Mouse (Mus musculus) left cerebral cortex, adult 6 months (tissue): Measurements from ENCODE around the gene Fjx1. TPM values are rescaled to one million over a fixed set of nuclear protein-coding genes. Genes with fewer than 3 reads are reported as not detected.

ENCODE experiments used
- long read RNA-seq, 2 experiments: library from polyadenylated mRNA; unstranded; transcript quantifications; one replicate each; pipeline ENCODE4 v2.0.0; 2019 to 2020
- polyA plus RNA-seq: library from polyadenylated mRNA; unstranded; fragments of <200 nt; fragmentation: Nextera tagmentation; gene quantifications from 2 replicates; pipeline ENCODE4 v1.2.3, GENCODE M21; 2021

Fjx1 gene
- polyA plus RNA-seq = 11.2 and 51.3 TPM in 2 replicates
- long read RNA-seq, experiment 1, transcript Fjx1-201 (1 exons, 3,134 nt) = major isoform, 40 of 40 reads
- long read RNA-seq, experiment 1, partial matches to known transcripts = 0 of 40 reads
- long read RNA-seq, experiment 1, other reads (novel, unspliced or antisense) = 0 of 40 reads
- long read RNA-seq, experiment 2, transcript Fjx1-201 (1 exons, 3,134 nt) = major isoform, 39 of 39 reads
- long read RNA-seq, experiment 2, partial matches to known transcripts = 0 of 39 reads
- long read RNA-seq, experiment 2, other reads (novel, unspliced or antisense) = 0 of 39 reads

DNA sequence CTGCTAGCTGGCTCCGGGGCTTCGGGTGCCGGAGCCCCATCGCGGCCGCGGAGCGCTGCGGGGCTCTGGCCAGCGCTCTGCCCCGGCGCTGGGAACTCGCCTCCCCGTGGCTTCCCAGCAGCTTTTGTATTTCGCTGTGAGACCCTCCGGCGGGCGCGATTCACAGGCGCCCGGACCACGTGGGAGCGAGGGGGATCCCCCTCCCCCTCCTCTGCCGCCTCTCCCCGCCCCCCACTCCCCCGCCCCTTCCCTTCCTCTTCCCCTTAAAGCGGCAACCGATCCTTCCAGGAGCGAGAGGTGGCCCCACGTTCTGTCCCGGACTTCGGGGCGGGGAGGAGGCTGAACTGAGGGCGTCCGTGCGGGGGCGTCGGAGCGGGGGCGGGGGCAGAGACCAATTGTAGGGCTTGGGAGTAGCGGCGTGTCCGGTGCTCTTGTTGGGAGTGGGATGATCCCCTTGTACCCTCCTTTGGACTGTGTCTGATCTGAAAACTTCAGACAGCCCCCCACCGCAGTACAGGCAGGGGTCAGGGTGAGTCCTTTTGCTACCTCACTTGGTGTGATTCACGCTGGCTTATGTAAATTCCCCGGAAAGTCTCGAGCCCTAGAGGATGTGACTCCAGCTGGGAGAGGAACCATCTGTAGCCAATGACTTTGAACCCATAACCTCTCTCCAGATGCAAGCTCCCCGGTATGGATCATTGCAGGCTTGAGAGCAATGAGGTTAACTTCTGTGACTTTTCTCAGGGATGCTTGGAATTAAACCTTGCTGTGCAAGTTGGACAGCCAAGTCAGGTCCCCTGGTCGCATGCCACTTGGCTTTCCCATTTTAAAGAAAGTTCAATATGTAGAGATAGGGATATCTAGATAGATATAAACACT lies at the start of gene Fjx1:
Gene Fjx1 (minus strand): TSS at position 829 of the 879 bp plus-strand sequence.

DNA sequence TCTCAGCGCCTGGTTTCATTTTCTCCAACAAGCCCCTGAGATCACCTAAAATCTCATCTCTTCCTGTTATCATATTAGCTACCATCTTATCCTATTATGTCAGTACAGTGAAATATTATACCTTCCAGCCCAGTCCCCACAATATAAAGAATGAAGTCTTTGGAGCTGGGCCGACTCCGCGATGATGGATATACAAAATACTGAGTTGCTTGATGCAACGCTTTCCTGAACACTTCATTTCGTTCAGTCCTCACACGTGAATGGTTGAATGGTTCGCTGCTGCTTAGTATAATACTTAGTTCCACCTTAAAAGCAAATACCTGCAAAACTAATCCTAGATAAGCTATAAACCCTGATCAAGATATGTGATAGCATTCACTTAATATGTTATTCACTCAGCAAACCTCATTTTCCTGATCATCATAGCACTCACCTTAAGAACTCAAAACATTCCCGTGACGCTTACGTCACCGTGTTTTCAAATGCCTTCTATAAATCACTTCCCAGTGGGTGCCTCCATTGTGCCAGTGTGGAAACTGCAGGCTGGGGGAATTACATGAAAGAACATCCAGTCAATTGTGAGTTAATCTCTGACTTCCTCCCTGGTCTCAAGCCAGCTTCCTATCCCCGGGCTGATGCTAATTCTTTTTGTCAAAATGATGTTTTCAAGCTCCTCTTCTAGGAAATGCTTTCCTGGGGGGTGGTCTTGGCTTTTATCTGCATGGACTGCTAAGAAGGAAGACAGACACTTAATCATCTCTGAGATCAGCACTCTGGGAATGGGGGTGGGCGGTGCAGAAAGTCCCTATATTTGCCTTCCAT lies 44.7 kb downstream of the Fjx1 start, which contains the start of gene Trim44:
Gene Trim44 (minus strand): TSS at position 466 of the 822 bp plus-strand sequence.

Other genes with a start within 250 kb of the Fjx1 start
- gene Trim44, start 44.7 kb downstream of the Fjx1 start, polyA plus RNA-seq = 19.0 and 28.2 TPM in 2 replicates
- 28.6 and 36.9 TPM in 2 replicates for gene Pamr1, start 97.5 kb upstream of the Fjx1 start, polyA plus RNA-seq
- gene Slc1a2, start 206.2 kb upstream of the Fjx1 start, polyA plus RNA-seq = 207 and 230 TPM in 2 replicates